Mouse (Mus musculus): ENCODE results near the gene Ndufaf2.

Ndufaf2 gene

DNA sequence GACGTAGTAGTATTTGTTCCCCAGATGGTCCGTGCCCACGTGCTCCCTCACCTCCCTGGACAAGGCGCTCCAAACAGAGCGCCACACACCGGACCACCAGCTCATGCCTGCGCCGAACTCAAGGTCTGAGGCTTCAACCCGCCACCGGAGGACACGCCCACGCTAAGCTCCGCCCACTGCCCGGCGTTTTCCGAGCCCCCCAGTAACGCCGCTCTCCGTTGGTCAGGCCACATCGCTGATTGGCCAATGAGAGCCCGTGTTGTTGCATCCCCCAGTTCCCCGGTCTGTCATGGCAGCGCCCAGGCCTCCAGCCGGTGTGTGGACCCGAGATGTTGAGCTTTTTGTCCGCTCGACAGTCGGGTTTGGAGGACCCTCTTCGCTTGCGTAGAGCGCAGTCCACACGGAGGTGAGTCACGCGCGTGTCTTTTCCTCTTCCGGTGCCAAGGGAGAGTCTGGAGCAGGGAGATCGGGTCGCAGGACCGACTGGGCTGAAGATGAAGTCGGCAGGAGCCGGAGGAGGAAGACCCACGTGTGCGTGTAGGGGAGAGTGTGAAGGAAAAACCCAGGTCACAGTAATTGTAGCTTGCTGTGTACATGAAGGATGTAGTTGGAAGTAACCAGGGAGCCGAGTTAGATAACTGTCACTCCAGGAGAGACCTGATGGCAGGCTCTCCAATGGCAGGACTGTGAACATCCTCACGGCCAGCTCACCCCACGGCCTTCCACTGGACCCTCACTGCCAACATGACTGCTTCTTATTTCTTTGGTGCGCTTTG lies at the start of gene Ndufaf2, which contains the start of gene Ercc8:
Ndufaf2 (minus strand) TSS at position 159 of the 776 bp plus-strand sequence.
Ercc8 (plus strand) TSS at position 267 of the 776 bp plus-strand sequence.
- peak; percentile 94 for DNase-seq (ENCODE audit: low read depth, low spot score)

DNA sequence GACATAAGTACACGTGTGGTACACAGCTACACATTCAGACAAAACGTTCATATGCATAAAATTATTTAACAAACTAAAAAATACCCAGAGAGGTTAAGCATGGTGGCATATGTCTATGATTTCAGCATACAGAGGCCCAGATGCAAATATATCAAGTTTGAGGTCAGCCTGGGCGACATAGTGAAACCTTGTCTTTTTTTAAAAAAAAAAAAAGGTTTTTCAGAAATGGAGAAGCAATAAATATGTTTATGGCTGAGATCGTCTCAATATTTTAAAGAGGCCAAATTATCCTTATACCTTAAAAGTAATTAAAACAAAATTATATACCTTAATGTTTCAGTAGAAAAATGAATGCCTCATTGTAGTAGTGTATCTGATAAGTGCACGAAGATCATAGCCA lies 49.7 kb upstream of the Ndufaf2 start:
- no peak for DNase-seq (ENCODE audit: low read depth, low spot score)

DNA sequence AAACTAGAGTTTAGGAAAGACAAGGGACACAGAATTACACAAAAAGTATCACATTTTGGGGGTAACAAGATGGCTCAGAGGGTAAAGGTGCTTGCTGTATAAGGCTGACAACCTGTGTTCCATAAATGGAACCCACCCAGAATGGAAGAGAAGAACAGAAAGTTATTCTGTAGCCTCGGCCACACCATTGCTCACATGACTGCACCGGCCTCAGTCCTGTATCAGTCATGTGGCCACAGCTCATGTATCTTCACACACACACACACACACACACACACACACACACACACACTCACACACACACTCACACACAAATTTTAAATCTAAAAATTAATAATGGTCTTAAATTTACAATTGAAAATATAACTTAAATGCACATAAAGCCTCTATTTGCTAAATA lies 49.0 kb upstream of the Ndufaf2 start:
- DNase-seq (ENCODE audit: low read depth, low spot score), result no peak

DNA sequence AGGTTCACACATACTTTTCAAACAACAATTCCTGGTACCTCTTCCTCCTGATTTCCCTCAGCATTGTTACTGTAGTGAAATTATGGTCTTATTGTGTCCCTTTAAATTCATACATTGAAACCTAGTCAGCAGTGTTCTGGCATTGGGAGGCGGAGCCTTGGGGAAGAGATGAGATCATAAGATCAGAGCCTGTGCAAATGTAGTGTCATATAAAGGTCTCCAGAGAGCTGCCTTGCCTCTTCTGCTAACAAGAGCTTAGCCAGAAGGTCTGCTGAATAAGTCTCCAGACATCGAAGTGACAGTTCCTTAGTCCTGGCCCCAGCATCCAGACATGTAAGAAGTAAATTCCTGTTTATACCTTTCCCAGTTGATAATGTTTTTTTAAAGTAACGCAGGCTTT lies 46.4 kb upstream of the Ndufaf2 start:
- no peak for DNase-seq (ENCODE audit: low read depth, low spot score)

DNA sequence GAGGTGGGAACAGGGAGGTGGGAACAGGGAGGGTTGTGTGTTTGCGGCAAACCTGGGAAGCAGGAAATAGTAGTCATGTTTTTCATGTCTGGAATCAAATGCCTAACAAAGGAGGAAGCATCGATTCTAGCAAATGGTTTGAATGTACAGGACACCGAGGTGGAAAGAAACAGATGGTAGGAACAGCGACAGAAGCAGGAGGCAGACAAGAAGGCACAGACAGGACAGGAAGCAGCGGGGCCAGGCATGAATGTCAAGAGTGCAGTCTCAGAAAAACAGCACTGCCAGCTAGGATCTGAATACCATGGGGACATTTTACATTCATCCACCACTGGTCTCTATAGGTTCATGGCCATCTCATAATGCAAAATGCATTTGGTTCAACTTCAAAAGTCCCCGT lies 37.1 kb upstream of the Ndufaf2 start:
- DNase-seq (ENCODE audit: low read depth, low spot score), result no peak

DNA sequence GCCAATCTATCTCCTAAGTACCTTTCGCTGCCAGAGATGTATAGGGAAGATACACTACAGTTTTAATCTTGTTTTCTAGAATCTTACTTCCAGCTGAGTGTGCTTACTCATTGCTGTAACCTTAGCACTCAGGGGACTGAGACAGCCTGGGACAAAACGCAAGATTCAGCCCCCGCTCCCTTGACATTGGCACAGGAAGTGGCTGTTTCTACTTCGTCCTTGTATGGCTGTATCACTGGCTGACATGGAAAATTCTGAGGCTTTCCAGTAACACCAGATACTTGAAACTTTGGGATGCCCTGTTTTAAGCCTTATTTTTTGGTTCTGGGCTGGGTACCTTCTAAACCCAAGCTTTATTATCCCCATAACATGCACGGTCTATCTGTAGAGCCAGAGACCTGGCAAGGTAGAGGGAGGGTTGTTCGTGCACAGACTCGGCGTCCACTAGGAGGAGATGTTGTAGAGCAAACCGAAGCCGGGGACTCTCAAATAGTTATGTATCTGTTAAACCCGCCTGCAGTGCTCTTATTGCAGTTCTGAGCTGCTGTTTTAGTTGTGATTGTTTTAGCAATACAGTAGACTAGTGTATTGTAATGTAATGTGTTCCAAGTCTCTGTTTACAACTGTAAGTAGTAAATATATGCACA lies 32.8 kb upstream of the Ndufaf2 start:
- peak; percentile 38 for DNase-seq (ENCODE audit: low read depth, low spot score)

DNA sequence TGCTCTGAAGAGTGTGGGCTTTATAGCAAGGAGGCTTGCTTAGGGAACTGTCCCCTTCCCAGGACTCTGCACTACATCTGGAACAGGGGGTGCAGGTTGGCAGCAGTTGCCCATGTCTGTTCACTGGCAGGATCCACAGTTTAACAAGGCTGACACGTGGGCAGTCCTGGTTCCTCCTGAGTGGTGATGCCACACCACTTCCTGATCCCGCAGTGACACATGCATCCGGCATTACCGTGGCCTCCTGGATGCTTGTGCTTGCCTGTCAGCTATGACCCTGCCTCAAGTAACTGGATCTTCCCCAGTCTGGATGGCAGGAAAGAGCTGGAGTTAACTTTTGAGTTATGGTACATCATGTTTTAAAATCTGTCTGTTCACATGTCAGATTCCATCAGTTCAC lies 29.6 kb upstream of the Ndufaf2 start:
- DNase-seq (ENCODE audit: low read depth, low spot score), result no peak

DNA sequence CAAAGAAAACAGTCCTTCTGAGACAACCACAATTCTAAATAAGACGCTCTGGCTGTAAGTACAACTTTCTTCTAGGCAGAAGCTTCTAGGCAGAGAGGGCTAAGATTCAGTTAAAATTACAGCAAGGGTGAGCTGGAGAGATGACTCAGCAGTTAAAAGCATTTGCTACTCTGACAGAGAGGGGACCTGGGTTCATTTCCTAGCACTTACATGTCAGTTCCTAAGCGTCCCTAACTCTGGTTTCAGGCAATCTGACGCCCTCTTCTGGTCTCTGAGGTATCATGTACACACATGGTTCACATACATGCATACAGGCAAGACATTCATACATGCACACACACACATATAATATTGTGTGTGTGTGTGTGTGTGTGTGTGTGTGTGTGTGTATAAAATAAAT lies 27.1 kb upstream of the Ndufaf2 start:
- DNase-seq (ENCODE audit: low read depth, low spot score), result peak; percentile 13

DNA sequence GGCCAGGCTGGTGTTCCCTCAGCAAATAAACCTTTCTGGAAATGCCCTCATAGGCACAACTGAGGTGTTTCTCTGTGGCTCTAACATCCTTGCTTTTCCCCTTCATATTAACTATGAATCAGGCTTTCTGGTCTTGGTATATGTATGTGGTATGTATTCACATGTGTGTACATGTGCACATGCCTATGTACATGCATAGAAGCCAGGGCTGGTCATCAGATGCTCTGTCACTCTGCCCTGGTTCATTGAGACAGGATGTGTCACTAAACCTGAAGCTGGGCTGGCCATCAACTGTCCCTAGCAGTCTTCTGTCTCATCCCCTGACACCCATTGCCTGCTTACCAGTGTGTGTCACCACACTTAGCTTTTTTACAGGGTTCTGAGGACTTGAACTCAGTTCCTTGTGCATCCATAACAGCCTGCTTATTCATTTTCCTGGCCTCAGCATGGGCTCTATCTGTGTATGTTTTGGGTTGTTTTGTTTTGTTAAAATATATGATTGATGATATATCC lies 26.4 kb upstream of the Ndufaf2 start:
- DNase-seq (ENCODE audit: low read depth, low spot score), result no peak

DNA sequence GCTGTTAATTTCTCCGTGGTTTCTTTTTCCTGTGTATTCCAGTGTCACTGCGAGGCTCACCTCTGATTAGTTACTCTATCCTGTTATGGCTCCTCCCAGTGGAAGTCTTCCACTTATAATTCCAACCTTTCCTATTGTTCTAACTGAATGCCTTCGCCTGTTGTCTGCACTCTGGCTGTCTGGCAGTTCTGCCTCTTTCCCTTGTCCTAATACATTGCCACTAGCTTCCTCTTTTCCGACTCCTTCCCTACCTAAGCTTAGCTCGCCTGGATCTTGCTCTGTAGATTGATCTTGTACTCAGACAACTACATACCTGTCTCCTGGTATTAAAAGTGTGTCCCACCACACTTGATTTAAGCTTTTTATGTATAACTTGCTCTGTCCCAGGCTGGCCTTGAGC lies 22.4 kb upstream of the Ndufaf2 start:
- DNase-seq (ENCODE audit: low read depth, low spot score), result no peak

DNA sequence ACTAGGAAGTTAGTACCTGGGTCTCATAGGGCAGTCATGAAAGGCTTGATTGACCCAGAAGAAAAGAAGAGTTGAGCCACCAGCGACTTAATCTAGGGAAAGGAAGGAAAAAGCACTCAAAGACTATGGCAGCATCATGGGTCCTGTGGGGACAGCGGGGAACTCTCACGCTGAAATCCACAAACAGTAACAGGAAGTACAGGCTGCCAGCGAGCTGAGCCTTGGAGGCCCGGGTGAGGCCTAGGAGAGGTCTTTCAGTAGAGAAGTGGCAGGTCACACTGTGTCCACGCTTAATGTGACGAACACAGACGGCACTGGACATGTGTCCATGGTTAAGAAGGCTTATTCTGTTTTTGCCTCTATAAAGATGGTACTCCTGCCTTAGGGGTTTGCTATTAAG lies 21.2 kb upstream of the Ndufaf2 start:
- no peak for DNase-seq (ENCODE audit: low read depth, low spot score)

DNA sequence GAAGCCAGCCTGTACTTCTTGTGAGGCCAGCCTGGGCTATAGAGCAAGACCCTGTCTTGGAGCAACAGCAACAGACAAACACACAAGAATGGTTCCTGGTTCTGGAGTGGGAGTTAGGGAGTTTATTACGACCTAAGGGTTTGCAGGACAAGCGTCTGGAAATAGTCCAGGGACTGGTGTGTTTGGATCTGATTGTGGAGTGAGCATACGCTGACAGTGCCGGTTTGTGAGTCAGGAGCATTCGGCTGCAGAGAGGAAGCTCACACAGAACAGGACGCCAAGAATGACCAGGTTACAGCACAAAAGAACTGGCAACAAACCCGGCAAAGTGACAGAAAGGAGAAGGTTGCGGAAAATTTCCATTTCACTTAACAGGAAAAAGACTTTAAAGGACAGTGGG lies 12.1 kb upstream of the Ndufaf2 start:
- DNase-seq (ENCODE audit: low read depth, low spot score), result no peak

DNA sequence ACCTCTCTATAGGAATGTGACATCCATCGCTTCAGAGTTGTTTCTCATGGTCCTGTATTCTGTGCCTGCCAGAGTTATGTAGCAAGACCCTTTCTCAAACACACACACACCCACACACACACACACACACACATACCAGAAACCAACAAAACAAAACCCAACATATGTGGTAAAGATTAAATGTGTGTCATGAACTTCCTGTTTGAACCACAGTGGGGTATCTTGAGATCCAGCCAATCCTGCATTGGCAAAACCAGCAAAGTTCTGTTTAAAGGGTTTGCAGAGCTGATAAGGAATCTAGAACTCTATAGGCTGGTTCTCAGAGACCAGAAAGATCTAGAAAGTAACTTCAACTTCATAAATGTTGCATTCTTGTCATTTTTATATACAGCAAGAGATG lies 11.6 kb upstream of the Ndufaf2 start:
- DNase-seq (ENCODE audit: low read depth, low spot score), result no peak

DNA sequence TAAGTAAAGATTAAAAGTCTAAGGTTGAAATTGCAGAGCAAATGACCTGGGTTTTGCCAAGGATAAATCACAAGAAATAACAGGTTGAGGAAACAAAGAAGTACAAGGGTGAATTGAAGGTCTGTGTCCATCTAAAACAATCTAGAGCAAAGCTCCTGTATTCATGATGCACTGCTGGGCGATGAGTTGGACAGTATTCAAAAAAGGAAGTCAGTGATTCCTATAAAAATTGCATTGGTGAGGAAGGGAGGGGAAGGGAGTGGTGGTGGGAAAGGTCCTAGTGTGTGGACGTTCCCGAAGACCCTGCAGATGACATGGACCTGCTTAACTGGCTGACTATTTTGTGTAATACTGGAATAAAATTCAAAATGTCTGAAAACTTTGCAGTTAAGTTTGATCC lies 6.2 kb upstream of the Ndufaf2 start:
- no peak for DNase-seq (ENCODE audit: low read depth, low spot score)

DNA sequence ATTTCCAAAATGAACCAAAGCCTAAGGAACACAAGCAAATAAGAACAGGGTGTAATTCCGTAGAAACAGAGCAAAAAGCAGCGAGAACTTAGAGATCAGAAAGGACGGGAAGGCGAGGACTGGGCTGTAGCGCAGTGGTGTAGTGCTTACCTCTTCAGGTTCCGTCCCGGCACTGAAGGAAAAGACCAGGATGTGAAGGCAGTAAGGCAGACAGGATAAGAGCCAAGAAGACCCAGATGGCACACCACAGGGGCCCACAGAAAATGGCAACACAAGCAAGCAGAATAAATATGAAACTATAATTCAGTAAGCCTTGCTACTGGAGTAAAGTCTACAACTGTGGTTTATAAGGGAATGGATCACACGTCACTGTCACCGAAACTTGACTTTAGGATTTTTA lies 5.5 kb upstream of the Ndufaf2 start:
- no peak for DNase-seq (ENCODE audit: low read depth, low spot score)

DNA sequence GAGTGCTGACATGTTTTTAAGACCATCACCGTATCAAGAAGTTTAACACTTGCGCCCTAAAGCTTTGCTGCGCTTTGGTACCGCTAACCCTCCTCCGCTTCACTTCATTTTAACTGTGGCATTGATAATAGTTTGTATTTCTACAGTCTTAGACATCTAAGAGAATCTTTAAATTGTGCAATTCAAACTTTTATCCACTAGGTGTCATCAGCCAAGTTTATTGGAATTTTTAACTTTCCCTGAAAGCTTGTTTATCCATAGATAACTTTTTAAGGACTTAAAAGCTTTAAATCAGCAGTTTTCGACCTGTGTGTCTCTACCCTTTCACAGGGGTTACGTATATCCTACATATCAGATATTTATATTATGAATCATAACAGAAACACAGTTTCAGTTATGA lies 1.5 kb upstream of the Ndufaf2 start:
- peak; percentile 36 for DNase-seq (ENCODE audit: low read depth, low spot score)

DNA sequence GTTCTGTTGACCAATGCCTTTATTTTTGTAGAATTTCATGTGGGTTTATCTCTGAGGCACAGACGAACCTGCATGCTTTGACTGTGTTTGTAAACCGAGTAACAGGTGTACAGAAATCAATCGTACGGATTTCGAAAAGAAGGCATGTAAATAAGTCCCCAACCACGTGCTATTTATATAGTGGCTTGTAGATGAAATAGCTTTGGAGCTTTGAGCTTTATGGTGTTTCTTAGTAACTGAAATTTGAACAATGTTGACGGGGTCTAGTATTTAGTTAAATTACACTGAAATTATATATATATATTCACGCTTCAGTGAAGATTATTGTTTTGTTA lies 785 bp upstream of the Ndufaf2 start:
- no peak for DNase-seq (ENCODE audit: low read depth, low spot score)

DNA sequence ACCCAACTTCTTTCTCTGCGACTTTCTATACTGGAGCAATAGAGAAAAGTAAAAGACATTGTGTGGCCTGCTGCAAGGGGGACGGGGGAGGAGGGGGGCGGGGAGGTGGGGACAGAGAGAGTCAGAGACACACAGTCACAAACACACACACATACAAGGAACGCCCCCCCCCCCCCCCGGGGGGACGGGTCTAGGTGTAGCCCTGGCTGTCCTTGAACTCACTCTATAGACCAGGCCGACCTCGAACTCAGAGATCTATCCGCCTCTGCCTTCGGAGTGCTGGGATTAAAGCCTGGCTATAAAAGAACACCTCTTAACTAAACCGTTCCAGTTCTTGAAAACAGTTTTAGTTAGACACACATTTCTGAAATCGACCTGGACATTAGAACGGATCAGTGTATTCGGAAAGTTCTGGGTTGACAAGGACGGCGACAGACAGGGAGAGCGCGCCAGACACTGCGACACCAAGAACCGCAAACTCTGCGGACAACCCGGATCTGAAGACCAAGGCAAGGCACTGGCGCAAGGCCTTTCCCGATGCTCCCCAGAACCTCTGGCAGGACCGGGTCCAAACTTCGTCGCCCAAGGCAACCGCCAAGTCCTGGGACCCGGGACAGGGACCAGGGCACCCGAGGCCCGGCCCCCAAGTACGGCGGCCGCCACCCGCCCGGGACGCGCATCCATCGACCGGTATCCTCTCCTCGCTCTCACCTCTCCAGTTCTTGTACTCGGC lies 525 bp downstream of the Ndufaf2 start:
- DNase-seq (ENCODE audit: low read depth, low spot score), result no peak

DNA sequence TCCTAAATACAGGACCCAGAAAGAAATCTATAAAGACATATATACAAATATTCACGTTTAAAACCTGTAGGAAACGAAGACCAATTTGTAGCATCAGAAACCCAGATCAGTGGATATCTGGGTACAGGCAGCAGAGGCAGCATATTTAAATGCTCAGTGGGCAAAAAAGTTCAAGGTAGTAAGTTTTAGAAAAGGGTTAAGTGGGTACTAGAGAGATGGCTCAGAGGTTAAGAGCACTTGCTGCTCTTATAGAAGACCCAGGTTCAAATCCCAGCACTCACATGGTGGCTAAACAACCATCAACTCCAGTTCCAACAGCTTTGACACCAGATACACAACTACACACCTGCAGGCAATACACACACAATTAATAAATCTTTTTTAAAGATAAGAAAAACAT lies 1.3 kb downstream of the Ndufaf2 start:
- DNase-seq (ENCODE audit: low read depth, low spot score), result no peak

DNA sequence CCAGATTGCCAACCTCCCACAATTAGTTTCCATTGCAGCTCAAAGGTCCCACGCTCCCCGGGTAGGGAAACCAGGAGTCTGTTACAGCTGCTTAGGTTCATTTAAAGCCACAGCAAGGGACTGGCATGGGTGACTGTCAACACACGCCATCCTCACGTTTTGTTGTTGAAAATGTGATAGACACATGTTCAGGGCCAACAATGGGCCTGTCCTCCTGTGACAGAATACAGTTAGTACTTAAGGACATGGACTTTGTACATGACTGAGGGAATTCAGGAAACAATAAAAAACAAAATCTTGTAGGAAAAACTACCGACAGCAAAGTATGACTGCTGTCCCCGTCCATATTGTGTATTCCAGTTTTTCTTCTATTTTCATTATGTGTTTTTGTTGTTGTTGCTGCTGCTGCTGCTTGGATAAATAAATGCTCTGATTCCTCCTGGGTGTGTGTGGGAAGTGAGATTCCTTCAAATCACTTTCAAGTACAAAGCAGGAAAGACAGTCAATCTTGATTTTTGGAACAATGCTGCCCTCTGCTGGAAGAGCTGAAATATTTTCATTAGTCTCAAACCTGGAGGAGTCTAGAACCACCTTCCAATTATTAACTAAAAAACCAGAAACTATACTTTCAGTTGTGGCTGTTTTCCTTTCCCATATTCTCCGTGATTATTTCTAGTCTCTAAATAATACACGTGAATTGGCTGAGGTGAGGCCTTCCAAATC lies 5.6 kb downstream of the Ndufaf2 start:
- peak; percentile 58 for DNase-seq (ENCODE audit: low read depth, low spot score)

DNA sequence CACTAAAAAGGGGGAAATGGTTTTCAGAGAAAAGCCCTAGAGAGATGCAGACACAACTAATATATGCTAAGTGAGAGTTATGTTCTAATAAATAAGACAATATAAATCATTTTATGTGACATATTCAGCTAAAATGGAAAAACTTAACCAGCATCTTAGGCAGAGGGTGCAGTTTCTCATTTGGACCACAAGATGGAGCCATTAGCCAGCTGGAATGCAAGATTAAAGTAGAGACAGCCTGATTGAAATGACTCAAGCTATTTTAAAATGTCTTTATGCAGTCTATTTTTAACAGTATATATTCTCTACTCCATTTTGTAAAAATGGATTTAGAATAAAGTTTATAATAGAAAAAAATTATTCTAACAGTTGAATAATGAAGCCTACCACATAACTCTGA lies 6.6 kb downstream of the Ndufaf2 start:
- peak; percentile 23 for DNase-seq (ENCODE audit: low read depth, low spot score)

DNA sequence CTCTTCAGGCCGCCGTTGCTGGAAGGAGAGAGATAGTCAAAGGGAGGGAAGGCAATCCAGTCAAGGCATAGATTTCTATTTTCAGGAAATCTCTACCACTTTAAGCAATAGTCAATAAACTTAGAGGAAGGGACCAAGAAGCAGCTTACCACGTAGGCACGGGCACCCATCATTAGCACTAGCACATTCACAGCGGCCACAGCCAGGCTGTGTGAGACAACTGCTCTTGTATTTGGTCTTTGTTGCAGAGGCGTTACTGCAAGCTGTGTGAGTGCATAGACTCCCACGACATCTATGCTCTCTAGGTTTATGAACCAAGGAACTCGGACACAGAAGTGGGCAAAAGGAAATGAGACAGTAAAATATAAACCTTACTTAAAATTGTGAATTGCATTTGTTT lies 14.3 kb downstream of the Ndufaf2 start:
- no peak for DNase-seq (ENCODE audit: low read depth, low spot score)
